In the genomic region with DNA sequence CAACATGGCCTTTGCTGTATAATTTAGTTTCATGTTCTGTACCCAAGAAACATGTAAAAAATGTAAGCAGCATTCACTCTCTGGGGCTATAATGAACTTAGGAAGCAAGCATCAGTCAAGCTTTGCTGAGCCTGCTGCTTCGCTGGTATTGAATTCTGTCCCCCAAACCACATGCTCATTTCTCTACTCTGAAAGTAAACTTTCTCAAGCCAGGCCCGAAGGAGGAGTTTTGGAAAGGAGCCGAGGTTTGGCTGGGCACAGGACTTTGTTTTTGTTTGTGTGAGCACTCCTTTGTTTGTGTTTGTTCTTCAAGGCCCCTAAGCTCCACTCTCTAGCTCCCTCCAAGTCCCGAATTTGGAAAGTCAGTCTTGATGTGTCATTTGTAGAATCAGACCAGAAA, we compare ENCODE assay signal across 15 mouse cellular contexts.
A peak's percentile ranks its signal among the peaks of the same experiment; 100 is the strongest.
DNase-seq lines count a peak whose midpoint lies in the region; ATAC-seq and TF ChIP-seq lines count a peak whose summit lies in the region.
"Had no signal": no experiment of that assay in that cellular context is flagged by ENCODE, and none has a peak within 500 bp of the region (broad histone marks: within the 10 kb centered on the region; RNA-seq: fewer than 3 reads in every experiment).

No protein-coding gene starts in this region.

- no peak overlapping the region for H3K27ac ChIP-seq in hindbrain, postnatal 0 days
- no peak overlapping the region for H3K27ac ChIP-seq in hindbrain, embryonic 11.5 days (ENCODE audit: low read depth, low read length)
- no peak overlapping the region for H3K27ac ChIP-seq in lung, postnatal 0 days (ENCODE audit: low read length)
- H3K27ac ChIP-seq in embryonic facial prominence, embryonic 14.5 days (replicated peaks; ENCODE audit: low read depth, low read length) = no peak overlapping the region; the same call in 1 of the 2 replicates
- H3K27ac ChIP-seq: macrophage; neural tube, embryonic 12.5 days had no signal

- H3K36me3 ChIP-seq in hindbrain, postnatal 0 days (ENCODE audit: insufficient read depth, low read length) = no peaks in the 10 kb centered on the region
- no peaks in the 10 kb centered on the region for H3K36me3 ChIP-seq in hindbrain, embryonic 11.5 days (ENCODE audit: control insufficient read depth, insufficient read depth, low read length)
- no peaks in the 10 kb centered on the region for H3K36me3 ChIP-seq in lung, postnatal 0 days (ENCODE audit: insufficient read depth, low read length)
- no peaks in the 10 kb centered on the region for H3K36me3 ChIP-seq in embryonic facial prominence, embryonic 14.5 days (ENCODE audit: control insufficient read depth, insufficient read depth, low read length)
- H3K36me3 ChIP-seq: neural tube, embryonic 12.5 days had no signal

- no peak for TF ChIP-seq CTCF in hindbrain, postnatal 0 days (IDR thresholded peaks at IDR 0.05; ENCODE audit: low read depth)
- no peak for TF ChIP-seq CTCF in lung, postnatal 0 days (IDR thresholded peaks at IDR 0.05)

- no peak overlapping the region for H3K9ac ChIP-seq in hindbrain, postnatal 0 days (replicated peaks; ENCODE audit: low read length)
- no peak overlapping the region for H3K9ac ChIP-seq in hindbrain, embryonic 11.5 days (ENCODE audit: low read depth, low read length)
- H3K9ac ChIP-seq in lung, postnatal 0 days (replicated peaks; ENCODE audit: low read depth) = no peak overlapping the region
- H3K9ac ChIP-seq in embryonic facial prominence, embryonic 14.5 days (ENCODE audit: low read depth, low read length) = no peak overlapping the region
- H3K9ac ChIP-seq: neural tube, embryonic 12.5 days had no signal

- no peaks in the 10 kb centered on the region for H3K9me3 ChIP-seq in hindbrain, postnatal 0 days (ENCODE audit: low read length)
- no peaks in the 10 kb centered on the region for H3K9me3 ChIP-seq in hindbrain, embryonic 11.5 days (ENCODE audit: control insufficient read depth, low read length)
- H3K9me3 ChIP-seq in lung, postnatal 0 days (ENCODE audit: low read length) = no peaks in the 10 kb centered on the region
- no peaks in the 10 kb centered on the region for H3K9me3 ChIP-seq in embryonic facial prominence, embryonic 14.5 days (ENCODE audit: control insufficient read depth, low read length)
- H3K9me3 ChIP-seq: neural tube, embryonic 12.5 days had no signal

- no peak for TF ChIP-seq EP300 in lung, postnatal 0 days (IDR thresholded peaks at IDR 0.05)

- H3K4me1 ChIP-seq in hindbrain, postnatal 0 days (ENCODE audit: insufficient read depth, low read length) = no peaks in the 10 kb centered on the region
- no peaks in the 10 kb centered on the region for H3K4me1 ChIP-seq in hindbrain, embryonic 11.5 days (replicated peaks; ENCODE audit: control insufficient read depth, insufficient read depth, low read length)
- no peaks in the 10 kb centered on the region for H3K4me1 ChIP-seq in lung, postnatal 0 days (ENCODE audit: insufficient read depth, low read depth, low read length)
- H3K4me1 ChIP-seq in embryonic facial prominence, embryonic 14.5 days (ENCODE audit: control insufficient read depth, insufficient read depth, low read length) = peaks cover 8% of the 10 kb centered on the region; the same call in 1 of the 2 replicates
- H3K4me1 ChIP-seq: neural tube, embryonic 12.5 days had no signal

- WGBS in hindbrain, postnatal 0 days = 34% methylated on average over 4 of the region's 4 CpGs
- 48% methylated on average over 4 of the region's 4 CpGs for WGBS in hindbrain, embryonic 11.5 days
- 29% methylated on average over 4 of the region's 4 CpGs for WGBS in lung, postnatal 0 days
- WGBS in embryonic facial prominence, embryonic 14.5 days = 34% methylated on average over 4 of the region's 4 CpGs

- no peak overlapping the region for H3K4me2 ChIP-seq in hindbrain, postnatal 0 days (ENCODE audit: low read depth, low read length)
- H3K4me2 ChIP-seq in hindbrain, embryonic 11.5 days (replicated peaks; ENCODE audit: low read depth, low read length) = no peak overlapping the region
- H3K4me2 ChIP-seq in lung, postnatal 0 days (replicated peaks; ENCODE audit: low read depth, low read length) = no peak overlapping the region
- H3K4me2 ChIP-seq in embryonic facial prominence, embryonic 14.5 days (ENCODE audit: low read depth, low read length) = no peak overlapping the region
- H3K4me2 ChIP-seq: neural tube, embryonic 12.5 days had no signal

- peak; percentile 47; the same call in 1 of the 2 replicates for ATAC-seq in hindbrain, postnatal 0 days
- ATAC-seq in hindbrain, embryonic 11.5 days (ENCODE audit: low FRiP score) = no peak
- ATAC-seq in lung, postnatal 0 days = no peak
- ATAC-seq in embryonic facial prominence, embryonic 14.5 days (ENCODE audit: low read depth) = no peak
- ATAC-seq in erythroblast, adult 5-6 weeks (replicated peaks; ENCODE audit: low FRiP score, poor library complexity, severe bottlenecking) = no peak
- ATAC-seq: activated CD4-positive, CD25-positive, alpha-beta regulatory T cell, adult 4 months had no signal

- no peaks in the 10 kb centered on the region for H3K27me3 ChIP-seq in hindbrain, postnatal 0 days (ENCODE audit: insufficient read depth, low read length)
- H3K27me3 ChIP-seq in hindbrain, embryonic 11.5 days (ENCODE audit: control insufficient read depth, insufficient read depth, low read length) = no peaks in the 10 kb centered on the region
- H3K27me3 ChIP-seq in lung, postnatal 0 days (replicated peaks; ENCODE audit: insufficient read depth, low read length) = no peaks in the 10 kb centered on the region
- no peaks in the 10 kb centered on the region for H3K27me3 ChIP-seq in embryonic facial prominence, embryonic 14.5 days (replicated peaks; ENCODE audit: control insufficient read depth, insufficient read depth, low read length)
- H3K27me3 ChIP-seq: neural tube, embryonic 12.5 days had no signal

- no peak overlapping the region for H3K4me3 ChIP-seq in hindbrain, postnatal 0 days (ENCODE audit: low read length)
- H3K4me3 ChIP-seq in hindbrain, embryonic 11.5 days (ENCODE audit: low read depth, low read length) = no peak overlapping the region
- no peak overlapping the region for H3K4me3 ChIP-seq in lung, postnatal 0 days (ENCODE audit: low read depth, low read length)
- no peak overlapping the region for H3K4me3 ChIP-seq in embryonic facial prominence, embryonic 14.5 days (ENCODE audit: low read depth, low read length)
- H3K4me3 ChIP-seq: neural tube, embryonic 12.5 days had no signal

- peak; percentile 51 for DNase-seq in hindbrain, postnatal 0 days (ENCODE audit: low spot score)
- no peak for DNase-seq in hindbrain, embryonic 11.5 days (ENCODE audit: low spot score)
- DNase-seq in lung, adult 18-20 months = peak; percentile 20
- DNase-seq in lung, postnatal 0 days (ENCODE audit: low spot score) = no peak
- DNase-seq in embryonic facial prominence, embryonic 14.5 days (ENCODE audit: low spot score) = peak; percentile 72
- DNase-seq in layer of hippocampus, postnatal 10 days (ENCODE audit: low spot score in 2 of 2) = peak; percentile 32 to 45
- DNase-seq: cerebellum, adult 8-10 months; heart, postnatal 10 days; liver; midbrain, embryonic 14.5 days; thymus, postnatal 36 days had no signal

Comparison
In these comparisons a context has a peak if more than half of its experiments do, and no peak if none do; other contexts are left out.
1. DNase-seq: peak in hindbrain, postnatal 0 days (single experiment), lung, adult 18-20 months (2 of 2), embryonic facial prominence, embryonic 14.5 days (single experiment) and layer of hippocampus, postnatal 10 days (2 of 2); none in hindbrain, embryonic 11.5 days (single experiment) and lung, postnatal 0 days (single experiment).